In genomic region chr12:113145591-113145990, GRCm38 (mm10) we compare ENCODE assay signal across 16 mouse cellular contexts. TPM values are rescaled to one million over a fixed set of nuclear protein-coding genes. Genes with fewer than 3 reads are reported as not detected.
DNase-seq lines count a peak whose midpoint lies in the region; ATAC-seq lines count a peak whose summit lies in the region.
"Had no signal": no experiment of that assay in that cellular context is flagged by ENCODE, and none has a peak within 500 bp of the region (broad histone marks: within the 10 kb centered on the region; RNA-seq: fewer than 3 reads in every experiment).

No protein-coding gene starts in this region.

- no peak for ATAC-seq in cerebellum, adult (ENCODE audit: insufficient number of reproducible peaks, low FRiP score, low TSS enrichment)
- ATAC-seq in heart, embryonic 12.5 days (ENCODE audit: insufficient number of reproducible peaks, low FRiP score) = no peak
- ATAC-seq in kidney, embryonic 15.5 days (replicated peaks; ENCODE audit: low FRiP score) = 0 out of 2 replicates have a peak, but pooled peaks have one; percentile 2
- no peak for ATAC-seq in heart, embryonic 16.5 days (replicated peaks; ENCODE audit: extremely low read depth, insufficient read depth, low FRiP score)
- ATAC-seq: forebrain, embryonic 15.5 days had no signal

- H3K27ac ChIP-seq in heart, embryonic 12.5 days (ENCODE audit: poor library complexity, severe bottlenecking) = peak overlapping the region; percentile 97
- peak overlapping the region; percentile 52 for H3K27ac ChIP-seq in kidney, embryonic 15.5 days
- peak overlapping the region; percentile 82 for H3K27ac ChIP-seq in heart, embryonic 16.5 days (ENCODE audit: low read length)
- H3K27ac ChIP-seq: embryonic facial prominence, embryonic 10.5 days; forebrain, embryonic 15.5 days; hindbrain, embryonic 13.5 days; limb, embryonic 15.5 days; liver, embryonic 14.5 days; neural tube, embryonic 12.5 days had no signal

- no peak overlapping the region for H3K4me3 ChIP-seq in heart, embryonic 12.5 days
- no peak overlapping the region for H3K4me3 ChIP-seq in kidney, embryonic 15.5 days (replicated peaks)
- H3K4me3 ChIP-seq in heart, embryonic 16.5 days (ENCODE audit: low read length) = no peak overlapping the region; the same call in 1 of the 2 replicates
- H3K4me3 ChIP-seq: forebrain, embryonic 15.5 days; neural tube, embryonic 12.5 days had no signal

- DNase-seq in cerebellum, adult 9-10 months = peak; percentile 40
- no peak for DNase-seq in heart, postnatal 4 days
- no peak for DNase-seq in kidney, postnatal 14 days
- no peak for DNase-seq in ovary, postnatal 10 days (ENCODE audit: low spot score)

- no peak overlapping the region for H3K9ac ChIP-seq in heart, embryonic 12.5 days
- no peak overlapping the region for H3K9ac ChIP-seq in kidney, embryonic 15.5 days
- H3K9ac ChIP-seq in heart, embryonic 16.5 days (ENCODE audit: low read length) = peak overlapping the region; percentile 42
- H3K9ac ChIP-seq: forebrain, embryonic 15.5 days; hindbrain, embryonic 13.5 days; limb, embryonic 15.5 days; liver, embryonic 14.5 days; neural tube, embryonic 12.5 days had no signal

- no peak overlapping the region for H3K4me2 ChIP-seq in heart, embryonic 12.5 days
- peak overlapping the region; percentile 61; the same call in 1 of the 2 replicates for H3K4me2 ChIP-seq in kidney, embryonic 15.5 days
- H3K4me2 ChIP-seq in heart, embryonic 16.5 days (ENCODE audit: low read depth, low read length) = peak overlapping the region; percentile 79; the same call in 1 of the 2 replicates
- H3K4me2 ChIP-seq: forebrain, embryonic 15.5 days had no signal

- peaks cover 31% of the 10 kb centered on the region for H3K36me3 ChIP-seq in heart, embryonic 12.5 days
- H3K36me3 ChIP-seq in kidney, embryonic 15.5 days = peaks cover 19% of the 10 kb centered on the region
- peaks cover 26% of the 10 kb centered on the region for H3K36me3 ChIP-seq in heart, embryonic 16.5 days (ENCODE audit: control insufficient read depth, insufficient read depth)
- H3K36me3 ChIP-seq: limb, embryonic 15.5 days had no signal

- no peaks in the 10 kb centered on the region for H3K9me3 ChIP-seq in heart, embryonic 12.5 days (replicated peaks)
- H3K9me3 ChIP-seq in kidney, embryonic 15.5 days (replicated peaks) = no peaks in the 10 kb centered on the region
- H3K9me3 ChIP-seq in heart, embryonic 16.5 days (replicated peaks; ENCODE audit: control insufficient read depth, low read length) = no peaks in the 10 kb centered on the region
- H3K9me3 ChIP-seq: embryonic facial prominence, embryonic 10.5 days; forebrain, embryonic 15.5 days; hindbrain, embryonic 13.5 days; limb, embryonic 15.5 days; lung, embryonic 15.5 days; midbrain, embryonic 10.5 days; neural tube, embryonic 12.5 days had no signal

- no peaks in the 10 kb centered on the region for H3K27me3 ChIP-seq in heart, embryonic 12.5 days (replicated peaks)
- peaks cover 19% of the 10 kb centered on the region; the same call in 1 of the 2 replicates for H3K27me3 ChIP-seq in kidney, embryonic 15.5 days
- no peaks in the 10 kb centered on the region for H3K27me3 ChIP-seq in heart, embryonic 16.5 days (ENCODE audit: control insufficient read depth, insufficient read depth, low read length)

- H3K4me1 ChIP-seq in heart, embryonic 12.5 days (replicated peaks) = peaks cover 81% of the 10 kb centered on the region
- H3K4me1 ChIP-seq in kidney, embryonic 15.5 days = peaks cover 77% of the 10 kb centered on the region
- H3K4me1 ChIP-seq in heart, embryonic 16.5 days (ENCODE audit: control insufficient read depth, insufficient read depth, low read length) = peaks cover 64% of the 10 kb centered on the region

- 75% methylated on average over 5 of the region's 5 CpGs for WGBS in heart, embryonic 12.5 days
- WGBS in kidney, embryonic 15.5 days = 80% methylated on average over 5 of the region's 5 CpGs
- 73% methylated on average over 5 of the region's 5 CpGs for WGBS in heart, embryonic 16.5 days

RNA-seq across cellular contexts. Expression of gene Crip1, which starts 0.5 kb away (rescaled TPM):
- 464 and 485 TPM in 2 replicates for polyA plus RNA-seq in heart, embryonic 12.5 days (2016; fragmentation: Nextera tagmentation; extraction: Ambion mirVana)
- total RNA-seq in heart, postnatal 4 days (2021) = 100 to 1,000 TPM; 301 to 312 TPM
- polyA plus RNA-seq in kidney, embryonic 15.5 days (2015; fragmentation: Nextera tagmentation; extraction: Ambion mirVana) = 309 and 310 TPM in 2 replicates
- polyA plus RNA-seq in heart, embryonic 16.5 days (2015; fragmentation: Nextera tagmentation; extraction: Ambion mirVana) = 719 and 763 TPM in 2 replicates

RNA-seq across cellular contexts. Expression of gene Crip2, which starts 5.6 kb away (rescaled TPM):
- polyA plus RNA-seq in heart, embryonic 12.5 days (2016; fragmentation: Nextera tagmentation; extraction: Ambion mirVana) = 1,186 and 1,223 TPM in 2 replicates
- total RNA-seq in heart, postnatal 4 days (2021) = 1,000 to 10,000 TPM; 1,189 to 1,285 TPM
- 203 and 210 TPM in 2 replicates for polyA plus RNA-seq in kidney, embryonic 15.5 days (2015; fragmentation: Nextera tagmentation; extraction: Ambion mirVana)
- polyA plus RNA-seq in heart, embryonic 16.5 days (2015; fragmentation: Nextera tagmentation; extraction: Ambion mirVana) = 1,743 and 2,017 TPM in 2 replicates

RNA-seq across cellular contexts. Expression of gene Tedc1, which starts 10.6 kb away (rescaled TPM):
- 24.5 and 26.9 TPM in 2 replicates for polyA plus RNA-seq in heart, embryonic 12.5 days (2016; fragmentation: Nextera tagmentation; extraction: Ambion mirVana)
- 10 to 100 TPM in 1 of 2 experiments, 1 to 10 TPM in 1; 9.4 to 10.3 TPM for total RNA-seq in heart, postnatal 4 days (2021)
- 40.2 and 42.0 TPM in 2 replicates for polyA plus RNA-seq in kidney, embryonic 15.5 days (2015; fragmentation: Nextera tagmentation; extraction: Ambion mirVana)
- polyA plus RNA-seq in heart, embryonic 16.5 days (2015; fragmentation: Nextera tagmentation; extraction: Ambion mirVana) = 25.0 and 28.1 TPM in 2 replicates

RNA-seq across cellular contexts. Expression of gene Tmem121, which starts 40.1 kb away (rescaled TPM):
- 2.0 and 2.1 TPM in 2 replicates for polyA plus RNA-seq in heart, embryonic 12.5 days (2016; fragmentation: Nextera tagmentation; extraction: Ambion mirVana)
- 1 to 10 TPM; 1.4 to 1.5 TPM for total RNA-seq in heart, postnatal 4 days (2021)
- polyA plus RNA-seq in kidney, embryonic 15.5 days (2015; fragmentation: Nextera tagmentation; extraction: Ambion mirVana) = 9.5 and 10.5 TPM in 2 replicates
- polyA plus RNA-seq in heart, embryonic 16.5 days (2015; fragmentation: Nextera tagmentation; extraction: Ambion mirVana) = 5.5 and 7.8 TPM in 2 replicates

RNA-seq across cellular contexts. Expression of gene Mta1, which starts 47.5 kb away (rescaled TPM):
- 11.3 and 11.4 TPM in 2 replicates for polyA plus RNA-seq in heart, embryonic 12.5 days (2016; fragmentation: Nextera tagmentation; extraction: Ambion mirVana)
- 10 to 100 TPM; 55.2 to 61.3 TPM for total RNA-seq in heart, postnatal 4 days (2021)
- 16.0 and 16.3 TPM in 2 replicates for polyA plus RNA-seq in kidney, embryonic 15.5 days (2015; fragmentation: Nextera tagmentation; extraction: Ambion mirVana)
- polyA plus RNA-seq in heart, embryonic 16.5 days (2015; fragmentation: Nextera tagmentation; extraction: Ambion mirVana) = 10.8 and 12.1 TPM in 2 replicates
